Mouse (Mus musculus) thymus, adult 2 months (tissue): ENCODE measurements around the gene Grasp. TPM values are rescaled to one million over a fixed set of nuclear protein-coding genes. Genes with fewer than 3 reads are reported as not detected.

Source experiments
- DNase-seq: peaks from one replicate; pipeline ENCODE4 v3.0.0; 2021
- H3K27ac ChIP-seq: fragments of 200-500 bp; 2 replicates; pipeline ENCODE4 v1.5.1; 2012; ENCODE audit warnings: low read length, control low read depth; ENCODE audit not compliant: control insufficient read depth, insufficient read depth
- H3K27me3 ChIP-seq: fragments of 200-500 bp; 2 replicates; pipeline ENCODE4 v1.6.1; 2012; ENCODE audit warnings: mild to moderate bottlenecking, low read length, moderate library complexity, mixed read lengths; ENCODE audit not compliant: control insufficient read depth, insufficient read depth
- H3K36me3 ChIP-seq: fragments of 200-500 bp; 2 replicates; pipeline ENCODE4 v1.6.1; 2012; ENCODE audit warnings: mild to moderate bottlenecking, low read length, moderate library complexity; ENCODE audit not compliant: control insufficient read depth, insufficient read depth
- H3K4me1 ChIP-seq: fragments of 200-500 bp; replicated peaks from 2 replicates; pipeline ENCODE4 v1.6.1; 2012; ENCODE audit warnings: low read length; ENCODE audit not compliant: control insufficient read depth, insufficient read depth
- H3K4me3 ChIP-seq: fragments of 200-500 bp; 2 replicates; pipeline ENCODE4 v1.5.1; 2012; ENCODE audit warnings: mild to moderate bottlenecking, low read length, control low read depth, moderate library complexity; ENCODE audit not compliant: control insufficient read depth, insufficient read depth
- CTCF ChIP-seq: fragments of 200-500 bp; IDR thresholded peaks from 2 replicates; pipeline ENCODE4 v1.5.1; 2012; ENCODE audit warnings: mild to moderate bottlenecking, control low read depth, low read length, moderate library complexity, borderline replicate concordance; ENCODE audit not compliant: control insufficient read depth, poor library complexity, insufficient read depth; ENCODE audit errors: extremely low read depth
- POLR2A ChIP-seq: fragments of 200-500 bp; IDR thresholded peaks from 2 replicates; pipeline ENCODE4 v1.6.1; 2012; ENCODE audit warnings: mild to moderate bottlenecking, low read length, control low read depth, moderate library complexity; ENCODE audit not compliant: control insufficient read depth, poor library complexity, insufficient read depth; ENCODE audit errors: extremely low read depth
- WGBS: fragments of 180-500 bp; shearing (Covaris S2); methylation state at CpG from one replicate; pipeline ENCODE4 v1.1.7; 2018; 5-methylcytosine and 5-hydroxymethylcytosine counted together
- polyA plus RNA-seq: library from polyadenylated mRNA; depleted of rRNA; stranded (reverse); fragments of >200 nt; gene quantifications from 2 replicates; pipeline ENCODE4 v1.2.3, GENCODE M21; 2012; rRNA removed

Grasp gene
- polyA plus RNA-seq, 1 experiment: 10.2 TPM

GRCm38 (mm10) chr15:101277351-101277899, 53.4 kb downstream of the Grasp start:
- Histone ChIP-seq H3K27me3 (no peaks in the 10 kb centered on the region), H3K4me3 (no peak overlapping the region), H3K27ac (no peak overlapping the region), H3K4me1 (peaks cover 4% of the 10 kb centered on the region; the same call in 1 of the 2 replicates), H3K36me3 (no peaks in the 10 kb centered on the region; the same call in 1 of the 2 replicates)
- TF ChIP-seq CTCF (no peak), POLR2A (no peak)
- no peak for DNase-seq
- 95% methylated on average over 11 of the region's 11 CpGs for WGBS

- TF ChIP-seq POLR2A (no peak), CTCF (no peak)
- Histone ChIP-seq H3K27me3 (no peaks in the 10 kb centered on the region), H3K36me3 (no peaks in the 10 kb centered on the region), H3K4me1 (peaks cover 6% of the 10 kb centered on the region), H3K4me3 (no peak overlapping the region), H3K27ac (no peak overlapping the region)
- WGBS: 87% methylated on average over 5 of the region's 5 CpGs
- no peak for DNase-seq
Measured at GRCm38 (mm10) chr15:101278589-101278988, 54.6 kb downstream of the Grasp start.

- TF ChIP-seq POLR2A: no peak
- no peak for TF ChIP-seq CTCF
- H3K4me1 ChIP-seq: peaks cover 3% of the 10 kb centered on the region; the same call in 1 of the 2 replicates
- WGBS: 94% methylated on average over 12 of the region's 12 CpGs
- no peak overlapping the region for H3K4me3 ChIP-seq
- DNase-seq: no peak
- H3K27ac ChIP-seq: no peak overlapping the region
- no peaks in the 10 kb centered on the region for H3K27me3 ChIP-seq
- no peaks in the 10 kb centered on the region for H3K36me3 ChIP-seq
Measured at GRCm38 (mm10) chr15:101279430-101279999, 55.5 kb downstream of the Grasp start.

Other genes with a start within 250 kb of the Grasp start
- not detected in 2 replicates for gene Gm47841, start 176.8 kb upstream of the Grasp start, polyA plus RNA-seq
- 0.86 and 1.4 TPM in 2 replicates for gene Fignl2, start 145.6 kb upstream of the Grasp start, polyA plus RNA-seq
- not detected in 2 replicates for gene Ankrd33, start 108.4 kb upstream of the Grasp start, polyA plus RNA-seq
- 27.2 and 34.2 TPM in 2 replicates for gene Acvrl1, start 95.7 kb upstream of the Grasp start, polyA plus RNA-seq
- 34.9 and 35.3 TPM in 2 replicates for gene Acvr1b, start 50.1 kb upstream of the Grasp start, polyA plus RNA-seq
- 164 TPM in 2 replicates for gene Nr4a1, start 30.1 kb downstream of the Grasp start, polyA plus RNA-seq
- gene Atg101, start 60.1 kb downstream of the Grasp start, polyA plus RNA-seq: 68.5 and 75.2 TPM in 2 replicates
- gene 6030408B16Rik, start 69.0 kb downstream of the Grasp start, polyA plus RNA-seq: 0.55 and 0.88 TPM in 2 replicates
- gene Krt80, start 146.0 kb downstream of the Grasp start, polyA plus RNA-seq: 3.1 and 3.8 TPM in 2 replicates
- gene Krt7, start 186.9 kb downstream of the Grasp start, polyA plus RNA-seq: 20.8 and 28.3 TPM in 2 replicates
- 0.57 and 0.77 TPM in 2 replicates for gene Krt87, start 214.6 kb downstream of the Grasp start, polyA plus RNA-seq
- gene Krt88, start 223.6 kb downstream of the Grasp start, polyA plus RNA-seq: not detected in 2 replicates
- gene Krt81, start 239.6 kb downstream of the Grasp start, polyA plus RNA-seq: 0.56 and 0.66 TPM in 2 replicates
- 0.18 and 0.35 TPM in 2 replicates for gene Krt86, start 249.3 kb downstream of the Grasp start, polyA plus RNA-seq